Mouse (Mus musculus): ENCODE results near the gene Il12a. TPM values are rescaled to one million over a fixed set of nuclear protein-coding genes. Genes with fewer than 3 reads are reported as not detected.
"Not testable (repeated sequence)": the region's sequence is repeated elsewhere in the genome, so short reads cannot be mapped to it uniquely, and the experiment has no call there.

The Il12a gene
- polyA plus RNA-seq, 1 experiment from 2014 or later: not detected

DNA sequence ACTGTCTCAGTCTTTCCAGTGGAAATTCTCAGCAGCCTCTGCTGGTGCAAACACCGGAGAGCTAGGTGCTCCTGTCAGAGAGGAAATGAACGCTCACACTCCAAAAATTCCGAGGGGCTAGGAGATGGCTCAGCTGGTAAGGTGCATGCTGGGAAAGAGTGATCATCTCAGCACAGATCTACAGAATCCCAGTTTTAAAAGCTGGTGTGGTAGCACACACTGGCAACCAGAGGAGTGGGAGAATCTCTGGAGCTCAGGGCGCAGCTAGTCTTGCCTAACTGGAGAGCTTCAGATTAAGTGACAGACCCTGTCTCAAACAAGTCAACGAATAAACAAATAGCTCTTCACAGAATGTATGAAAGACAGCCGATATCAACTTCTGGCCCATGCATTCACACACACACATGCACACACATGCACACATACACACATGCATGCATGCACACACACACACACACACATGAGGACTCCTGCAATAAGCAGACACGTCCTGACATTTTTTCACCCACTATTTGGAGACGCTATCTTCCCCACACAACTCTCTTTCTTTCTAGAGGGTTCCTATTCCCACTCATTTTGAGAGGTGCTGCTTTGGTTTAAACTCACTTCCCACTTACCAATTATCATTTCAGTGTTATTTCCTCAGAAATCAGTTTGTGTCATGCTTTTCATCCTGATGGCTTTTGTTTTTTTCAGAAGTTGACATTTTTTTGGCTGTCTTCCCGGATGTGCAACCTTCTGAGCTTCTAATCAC is 52.5 kb downstream of the Il12a start:
- Histone ChIP-seq H3K36me3 (ENCODE audit: control insufficient read depth, insufficient read depth, low read length) (no peaks in the 10 kb centered on the region), H3K27ac (replicated peaks; ENCODE audit: low read depth, low read length) (no peak overlapping the region), H3K9me3 (ENCODE audit: control insufficient read depth, low read length) (no peaks in the 10 kb centered on the region), H3K9ac (replicated peaks; ENCODE audit: low read length) (no peak overlapping the region), H3K4me3 (replicated peaks; ENCODE audit: low read depth, low read length) (no peak overlapping the region), H3K4me1 (ENCODE audit: control insufficient read depth, insufficient read depth, low read length) (no peaks in the 10 kb centered on the region), H3K27me3 (ENCODE audit: control insufficient read depth, insufficient read depth, low read length) (no peaks in the 10 kb centered on the region), H3K4me2 (ENCODE audit: low read length) (no peak overlapping the region)
- DNase-seq (peak; percentile 23), ATAC-seq (ENCODE audit: low FRiP score, low TSS enrichment) (no peak)
- 82% methylated on average over 9 of the region's 9 CpGs for WGBS

DNA sequence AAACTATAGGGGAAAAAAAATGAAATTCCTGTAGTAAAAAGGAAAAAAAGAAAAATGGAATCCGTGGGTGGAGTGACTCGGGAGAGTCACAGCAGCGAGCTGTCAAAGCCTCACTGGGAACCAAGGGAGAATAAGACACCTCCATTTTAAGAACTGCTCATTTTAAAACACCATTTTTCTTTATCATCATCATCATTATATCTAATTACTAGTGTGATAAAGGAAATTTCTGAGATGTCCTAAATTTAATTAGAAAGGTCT is 53.0 kb downstream of the Il12a start:
- DNase-seq (no peak), ATAC-seq (ENCODE audit: low FRiP score, low TSS enrichment) (no peak)
- Histone ChIP-seq H3K4me3 (replicated peaks; ENCODE audit: low read depth, low read length) (no peak overlapping the region), H3K27me3 (ENCODE audit: control insufficient read depth, insufficient read depth, low read length) (no peaks in the 10 kb centered on the region), H3K9ac (replicated peaks; ENCODE audit: low read length) (no peak overlapping the region), H3K4me2 (ENCODE audit: low read length) (no peak overlapping the region), H3K9me3 (ENCODE audit: control insufficient read depth, low read length) (no peaks in the 10 kb centered on the region), H3K4me1 (ENCODE audit: control insufficient read depth, insufficient read depth, low read length) (no peaks in the 10 kb centered on the region), H3K27ac (replicated peaks; ENCODE audit: low read depth, low read length) (no peak overlapping the region), H3K36me3 (ENCODE audit: control insufficient read depth, insufficient read depth, low read length) (no peaks in the 10 kb centered on the region)
- 56% methylated on average over 3 of the region's 3 CpGs for WGBS

DNA sequence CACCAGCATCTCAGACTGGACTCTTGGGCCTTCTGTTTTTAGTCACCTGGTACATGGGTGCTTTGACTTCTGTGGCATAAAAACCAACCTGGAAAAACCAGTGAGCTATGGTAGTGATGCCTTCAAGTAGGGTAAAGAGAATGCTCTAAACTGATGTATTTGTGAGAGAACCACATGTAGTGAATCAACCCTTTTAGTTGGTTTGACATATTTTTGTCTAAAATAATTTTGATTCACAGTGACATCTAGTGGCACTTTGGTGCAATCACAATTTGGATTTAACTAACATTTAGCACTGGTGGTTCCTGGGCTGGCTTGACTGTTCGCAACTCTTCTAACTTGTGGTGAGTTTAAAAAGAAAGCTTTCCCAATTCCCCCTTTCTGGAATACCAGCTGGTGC is 53.7 kb downstream of the Il12a start:
- Histone ChIP-seq H3K27ac (replicated peaks; ENCODE audit: low read depth, low read length) (no peak overlapping the region), H3K4me1 (ENCODE audit: control insufficient read depth, insufficient read depth, low read length) (no peaks in the 10 kb centered on the region), H3K9me3 (ENCODE audit: control insufficient read depth, low read length) (no peaks in the 10 kb centered on the region), H3K4me2 (ENCODE audit: low read length) (no peak overlapping the region), H3K36me3 (ENCODE audit: control insufficient read depth, insufficient read depth, low read length) (no peaks in the 10 kb centered on the region), H3K9ac (replicated peaks; ENCODE audit: low read length) (no peak overlapping the region), H3K4me3 (replicated peaks; ENCODE audit: low read depth, low read length) (no peak overlapping the region), H3K27me3 (ENCODE audit: control insufficient read depth, insufficient read depth, low read length) (no peaks in the 10 kb centered on the region)
- 83% methylated on average over 1 of the region's 1 CpGs for WGBS
- ATAC-seq (ENCODE audit: low FRiP score, low TSS enrichment): no peak
- peak; percentile 84 for DNase-seq

DNA sequence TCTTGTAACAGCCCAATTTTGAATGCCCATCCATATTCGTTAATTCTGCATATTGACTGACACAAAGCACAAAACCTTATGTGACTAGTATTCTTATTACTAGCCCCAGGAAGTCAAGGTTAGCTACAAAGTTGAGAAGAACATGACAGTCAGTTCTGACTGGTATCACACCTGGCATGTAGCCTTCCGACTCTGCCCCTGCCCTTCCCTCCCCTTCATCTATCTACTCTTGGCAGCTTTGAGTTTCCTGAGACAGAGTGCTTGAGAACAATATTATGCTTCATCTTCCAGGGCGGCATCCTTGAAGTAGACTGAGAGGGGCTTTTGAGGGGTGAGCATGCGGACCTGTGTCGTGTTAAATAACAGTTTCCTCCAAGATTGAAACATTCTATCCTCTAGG is 54.6 kb downstream of the Il12a start:
- Histone ChIP-seq H3K4me3 (replicated peaks; ENCODE audit: low read depth, low read length) (no peak overlapping the region), H3K9me3 (ENCODE audit: control insufficient read depth, low read length) (no peaks in the 10 kb centered on the region), H3K4me2 (ENCODE audit: low read length) (no peak overlapping the region), H3K9ac (replicated peaks; ENCODE audit: low read length) (no peak overlapping the region), H3K4me1 (ENCODE audit: control insufficient read depth, insufficient read depth, low read length) (no peaks in the 10 kb centered on the region), H3K27me3 (ENCODE audit: control insufficient read depth, insufficient read depth, low read length) (no peaks in the 10 kb centered on the region), H3K27ac (replicated peaks; ENCODE audit: low read depth, low read length) (no peak overlapping the region), H3K36me3 (ENCODE audit: control insufficient read depth, insufficient read depth, low read length) (no peaks in the 10 kb centered on the region)
- ATAC-seq (ENCODE audit: low FRiP score, low TSS enrichment): no peak
- DNase-seq: no peak
- WGBS: 90% methylated on average over 5 of the region's 5 CpGs

DNA sequence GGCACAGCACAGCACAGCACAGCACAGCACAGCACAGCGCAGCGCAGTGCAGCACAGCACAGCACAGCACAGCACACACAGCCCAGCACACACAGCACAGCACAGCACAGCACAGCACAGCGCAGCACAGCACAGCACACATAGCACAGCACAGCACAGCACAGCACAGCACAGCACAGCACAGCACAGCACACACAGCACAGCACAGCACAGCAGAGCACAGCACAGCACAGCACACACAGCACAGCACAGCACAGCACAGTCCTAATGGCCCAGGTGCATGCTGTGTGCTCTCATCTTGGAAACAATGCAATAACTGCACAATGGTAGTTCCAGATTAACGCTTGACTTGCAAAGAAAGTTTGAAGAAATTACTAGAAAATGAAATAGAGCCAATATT is 55.8 kb downstream of the Il12a start:
- not testable (repeated sequence) for H3K36me3 ChIP-seq (ENCODE audit: control insufficient read depth, insufficient read depth, low read length); H3K4me2 ChIP-seq (ENCODE audit: low read length); H3K27me3 ChIP-seq (ENCODE audit: control insufficient read depth, insufficient read depth, low read length); ATAC-seq (ENCODE audit: low FRiP score, low TSS enrichment); DNase-seq; H3K4me1 ChIP-seq (ENCODE audit: control insufficient read depth, insufficient read depth, low read length); H3K4me3 ChIP-seq (replicated peaks; ENCODE audit: low read depth, low read length); H3K9ac ChIP-seq (replicated peaks; ENCODE audit: low read length); H3K27ac ChIP-seq (replicated peaks; ENCODE audit: low read depth, low read length); H3K9me3 ChIP-seq (ENCODE audit: control insufficient read depth, low read length)
- 89% methylated on average over 4 of the region's 4 CpGs for WGBS

Other genes with a start within 250 kb of the Il12a start
- 4.4 and 5.3 TPM in 2 replicates for gene 1110032F04Rik, start 178.9 kb downstream of the Il12a start, polyA plus RNA-seq (2014; fragmentation: Nextera tagmentation; extraction: Ambion mirVana)